Mouse (Mus musculus) myocyte (in vitro differentiated cells): ENCODE measurements around the gene Zfp963. TPM values are rescaled to one million over a fixed set of nuclear protein-coding genes. Genes with fewer than 3 reads are reported as not detected.
"Not testable (repeated sequence)": the region's sequence is repeated elsewhere in the genome, so short reads cannot be mapped to it uniquely, and the experiment has no call there.

ENCODE experiments used
- H3K27me3 ChIP-seq: one replicate; pipeline ENCODE4 v1.6.1; 2011; ENCODE audit not compliant: control insufficient read depth, insufficient read depth, insufficient read length
- H3K36me3 ChIP-seq: one replicate; pipeline ENCODE4 v1.6.1; 2011; ENCODE audit not compliant: control insufficient read depth, insufficient read depth
- H3K4me2 ChIP-seq: one replicate; pipeline ENCODE4 v1.6.1; 2011; ENCODE audit warnings: low read depth, control low read depth
- H3K4me3 ChIP-seq: one replicate; pipeline ENCODE4 v1.5.1; 2011; ENCODE audit warnings: mild to moderate bottlenecking, control low read depth, moderate library complexity
- H3K79me2 ChIP-seq: one replicate; pipeline ENCODE4 v1.6.1; 2011; ENCODE audit not compliant: control insufficient read depth, insufficient read depth
- H3ac ChIP-seq: one replicate; pipeline ENCODE4 v1.6.1; 2011; ENCODE audit not compliant: control insufficient read depth, insufficient read length
- CEBPB ChIP-seq: IDR thresholded peaks from 2 replicates; pipeline ENCODE4 v1.6.1; 2011; ENCODE audit warnings: mild to moderate bottlenecking, moderate library complexity; ENCODE audit not compliant: poor library complexity, insufficient read depth, severe bottlenecking
- E2F4 ChIP-seq: IDR thresholded peaks from one replicate; pipeline ENCODE4 v1.6.1; 2011; ENCODE audit warnings: mild to moderate bottlenecking, control low read depth, moderate library complexity; ENCODE audit not compliant: insufficient read depth
- MAX ChIP-seq: IDR thresholded peaks from one replicate; pipeline ENCODE4 v1.6.1; 2011; ENCODE audit warnings: low read depth, mild to moderate bottlenecking, control low read depth
- MYOD1 ChIP-seq, 3 experiments: IDR thresholded peaks; one replicate each; pipeline ENCODE4 v1.6.1; 2011; ENCODE audit warnings: control low read depth in 2 of 3, low read depth in 2 of 3, mild to moderate bottlenecking in 2 of 3, moderate library complexity in 1 of 3; ENCODE audit not compliant: insufficient read length in 2 of 3, control insufficient read depth in 1 of 3
- MYOG ChIP-seq, 3 experiments: IDR thresholded peaks; one replicate each; pipeline ENCODE4 v1.6.1; 2011; ENCODE audit warnings: control low read depth in 2 of 3, low read depth in 2 of 3, mild to moderate bottlenecking in 2 of 3; ENCODE audit not compliant: insufficient read length in 2 of 3, control insufficient read depth in 1 of 3, insufficient read depth in 1 of 3
- POLR2A ChIP-seq: IDR thresholded peaks from one replicate; pipeline ENCODE4 v1.6.1; 2011; ENCODE audit warnings: low read depth, mild to moderate bottlenecking, control low read depth, moderate library complexity; ENCODE audit not compliant: insufficient read length
- POLR2AphosphoS2 ChIP-seq: IDR thresholded peaks from one replicate; pipeline ENCODE4 v1.6.1; 2011; ENCODE audit warnings: low read depth, control low read depth; ENCODE audit not compliant: insufficient read length
- REST ChIP-seq: IDR thresholded peaks from one replicate; pipeline ENCODE4 v1.6.1; 2011; ENCODE audit warnings: mild to moderate bottlenecking, control low read depth, moderate library complexity; ENCODE audit not compliant: insufficient read depth, insufficient read length
- SRF ChIP-seq: IDR thresholded peaks from one replicate; pipeline ENCODE4 v1.6.1; 2011; ENCODE audit warnings: low read depth; ENCODE audit not compliant: control insufficient read depth, insufficient read length
- TCF12 ChIP-seq: IDR thresholded peaks from one replicate; pipeline ENCODE4 v1.6.1; 2011; ENCODE audit warnings: mild to moderate bottlenecking, control low read depth; ENCODE audit not compliant: poor library complexity, insufficient read depth, severe bottlenecking
- TCF3 ChIP-seq: IDR thresholded peaks from one replicate; pipeline ENCODE4 v1.6.1; 2011; ENCODE audit warnings: low read depth, control low read depth; ENCODE audit not compliant: insufficient read length
- USF1 ChIP-seq: IDR thresholded peaks from one replicate; pipeline ENCODE4 v1.6.1; 2011; ENCODE audit warnings: low read depth, mild to moderate bottlenecking, control low read depth, moderate library complexity
- polyA plus RNA-seq: library from polyadenylated mRNA; unstranded; fragments of >200 nt; fragmentation: generic; extraction: Trizol; gene quantifications from one replicate; pipeline ENCODE4 v1.2.1, GENCODE M21; 2012; ENCODE audit warnings: missing spikeins

The Zfp963 gene
- polyA plus RNA-seq, 1 experiment: 0.97 TPM

DNA sequence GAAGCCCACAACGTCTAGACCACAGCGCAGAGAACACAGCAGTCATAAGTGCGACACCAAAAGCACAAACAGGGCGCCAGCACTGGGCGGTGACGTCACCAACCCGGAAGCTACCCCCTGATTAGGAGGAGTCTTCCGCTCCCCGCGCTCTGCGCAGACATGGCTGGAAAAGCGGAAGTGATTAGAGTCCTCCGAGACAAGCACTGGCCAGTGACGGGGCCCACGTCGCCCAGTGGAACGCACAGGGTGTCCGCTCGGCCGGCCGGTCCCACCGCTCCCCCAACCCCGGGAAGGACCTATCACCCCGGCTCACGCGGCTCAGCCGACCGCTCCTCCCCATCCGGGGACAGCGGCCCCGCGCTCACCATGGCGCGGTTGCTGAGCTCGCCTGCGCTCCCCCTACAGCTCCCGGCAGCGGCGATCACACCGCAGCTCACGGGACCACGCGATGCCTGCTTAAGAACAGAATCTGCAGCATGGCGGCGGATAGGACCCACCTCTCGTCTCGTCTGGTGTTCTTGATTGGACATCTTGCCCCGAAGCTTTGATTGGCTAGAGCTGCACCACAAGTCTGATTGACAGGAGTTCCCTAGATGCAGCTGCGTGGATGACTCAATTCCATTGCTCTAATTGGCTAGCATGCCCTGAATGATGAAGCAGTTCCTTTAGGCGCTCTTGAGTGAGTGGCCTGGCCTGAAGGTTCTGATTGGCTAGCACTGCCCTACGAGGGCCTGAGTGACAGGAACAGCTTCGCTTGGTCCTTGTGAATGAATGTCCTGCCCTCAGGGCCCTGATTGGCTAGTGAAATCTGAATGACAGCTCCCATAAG is 33.2 kb downstream of the Zfp963 start:
- H3K4me3 ChIP-seq: peak overlapping the region; percentile 41
- H3K79me2 ChIP-seq: peaks cover 43% of the 10 kb centered on the region
- peak overlapping the region; percentile 80 for H3K4me2 ChIP-seq
- H3K27me3 ChIP-seq: no peaks in the 10 kb centered on the region
- no peaks in the 10 kb centered on the region for H3K36me3 ChIP-seq
- TF ChIP-seq SRF (peak; percentile 97), CEBPB (no peak), POLR2AphosphoS2 (peak; percentile 63), MYOG (IDR thresholded peaks at IDR 0.05; ENCODE audit: control insufficient read depth in 1 of 3, insufficient read depth in 1 of 3, insufficient read length in 2 of 3, low read depth in 2 of 3) (peak in 1 of 3 experiments; percentile 53), USF1 (peak; percentile 21), MYOD1 (IDR thresholded peaks at IDR 0.05; ENCODE audit: control insufficient read depth in 1 of 3, insufficient read length in 2 of 3, low read depth in 2 of 3) (peak; percentile 90 to 95 (median 95)), E2F4 (peak; percentile 68), MAX (no peak), TCF12 (no peak), TCF3 (peak; percentile 59), REST (no peak), POLR2A (peak; percentile 77)
- peak overlapping the region; percentile 79 for H3ac ChIP-seq

DNA sequence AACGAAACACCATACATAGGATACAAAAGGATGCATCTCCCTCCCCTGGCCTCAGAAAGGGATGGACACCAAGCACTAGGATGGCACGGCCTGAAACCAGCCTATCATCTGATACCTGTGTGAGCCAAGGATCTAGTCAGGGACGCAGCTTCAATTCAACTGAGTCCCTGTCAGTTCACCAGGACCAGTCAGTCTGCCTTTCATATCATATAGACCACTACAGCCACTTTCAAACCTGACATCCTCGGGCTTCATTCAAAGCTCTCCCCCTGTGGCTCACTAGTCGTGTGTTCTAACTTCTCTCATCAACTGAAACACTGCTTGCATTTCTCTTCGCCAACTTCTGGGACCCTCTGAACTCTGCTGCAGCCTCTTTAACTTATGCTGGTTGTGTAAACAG is 34.4 kb downstream of the Zfp963 start:
- no peak overlapping the region for H3ac ChIP-seq
- H3K36me3 ChIP-seq: no peaks in the 10 kb centered on the region
- TF ChIP-seq MYOD1 (IDR thresholded peaks at IDR 0.05; ENCODE audit: control insufficient read depth in 1 of 3, insufficient read length in 2 of 3, low read depth in 2 of 3) (no peak), E2F4 (no peak), SRF (no peak), TCF3 (no peak), USF1 (no peak), POLR2AphosphoS2 (no peak), REST (no peak), POLR2A (no peak), CEBPB (no peak), MAX (no peak), TCF12 (no peak), MYOG (IDR thresholded peaks at IDR 0.05; ENCODE audit: control insufficient read depth in 1 of 3, insufficient read depth in 1 of 3, insufficient read length in 2 of 3, low read depth in 2 of 3) (no peak)
- H3K4me2 ChIP-seq: peak overlapping the region; percentile 80
- no peaks in the 10 kb centered on the region for H3K27me3 ChIP-seq
- peaks cover 49% of the 10 kb centered on the region for H3K79me2 ChIP-seq
- peak overlapping the region; percentile 41 for H3K4me3 ChIP-seq

DNA sequence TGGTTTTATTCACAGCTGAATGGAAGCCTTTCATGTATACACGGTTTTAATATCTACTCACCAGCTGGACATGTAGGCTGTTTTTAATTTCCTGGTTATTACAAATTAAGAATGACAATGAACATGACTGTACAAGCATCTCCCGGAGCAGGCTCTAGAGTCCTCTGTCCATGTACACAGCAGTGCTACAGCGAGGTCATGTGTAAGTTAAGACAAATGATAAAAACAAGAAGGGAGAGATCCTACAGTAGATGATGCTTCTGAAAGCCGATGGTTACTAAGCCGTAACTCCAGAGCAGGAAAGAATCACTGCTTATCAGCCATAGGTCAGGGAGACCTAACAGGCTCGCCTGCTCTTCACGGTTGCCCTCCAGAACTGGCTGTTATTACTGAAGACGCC is 36.3 kb downstream of the Zfp963 start:
- no peak for TF ChIP-seq MYOG (IDR thresholded peaks at IDR 0.05; ENCODE audit: control insufficient read depth in 1 of 3, insufficient read depth in 1 of 3, insufficient read length in 2 of 3, low read depth in 2 of 3)
- no peak for TF ChIP-seq MAX
- TF ChIP-seq E2F4: no peak
- no peak for TF ChIP-seq POLR2A
- no peak for TF ChIP-seq POLR2AphosphoS2
- no peak for TF ChIP-seq TCF3
- TF ChIP-seq SRF: no peak
- TF ChIP-seq USF1: no peak
- H3K4me2 ChIP-seq: peak overlapping the region; percentile 35
- no peak overlapping the region for H3K4me3 ChIP-seq
- H3K36me3 ChIP-seq: peaks cover 18% of the 10 kb centered on the region
- no peaks in the 10 kb centered on the region for H3K27me3 ChIP-seq
- peaks cover 49% of the 10 kb centered on the region for H3K79me2 ChIP-seq
- no peak overlapping the region for H3ac ChIP-seq

DNA sequence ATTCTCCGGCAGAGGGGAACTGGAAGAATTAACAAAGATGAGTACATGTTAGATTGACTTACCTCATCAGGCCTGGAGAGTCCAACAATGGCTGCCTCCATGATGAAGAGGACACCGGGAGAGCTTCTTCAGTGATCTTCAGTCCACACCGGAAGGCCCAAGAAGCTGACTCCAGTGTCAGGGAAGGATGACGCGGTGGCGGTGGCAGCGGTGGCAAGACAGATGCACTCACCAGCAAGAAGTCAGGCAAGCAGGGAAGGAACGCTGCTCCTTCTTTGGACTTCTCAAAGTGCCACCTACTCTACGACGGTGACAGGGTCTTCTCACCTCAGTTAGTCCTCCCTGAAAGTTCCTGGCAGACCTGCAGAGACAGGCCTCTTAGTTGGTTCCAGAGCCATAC is 39.1 kb downstream of the Zfp963 start, which contains the start of gene Zfp869:
Gene Zfp869, minus strand, starts transcription at position 101 of the 400 bp plus-strand sequence.
- not testable (repeated sequence) for H3K4me3 ChIP-seq, H3K4me2 ChIP-seq, H3K27me3 ChIP-seq, H3ac ChIP-seq
- peaks cover 42% of the 10 kb centered on the region for H3K79me2 ChIP-seq
- H3K36me3 ChIP-seq: peaks cover 47% of the 10 kb centered on the region

DNA sequence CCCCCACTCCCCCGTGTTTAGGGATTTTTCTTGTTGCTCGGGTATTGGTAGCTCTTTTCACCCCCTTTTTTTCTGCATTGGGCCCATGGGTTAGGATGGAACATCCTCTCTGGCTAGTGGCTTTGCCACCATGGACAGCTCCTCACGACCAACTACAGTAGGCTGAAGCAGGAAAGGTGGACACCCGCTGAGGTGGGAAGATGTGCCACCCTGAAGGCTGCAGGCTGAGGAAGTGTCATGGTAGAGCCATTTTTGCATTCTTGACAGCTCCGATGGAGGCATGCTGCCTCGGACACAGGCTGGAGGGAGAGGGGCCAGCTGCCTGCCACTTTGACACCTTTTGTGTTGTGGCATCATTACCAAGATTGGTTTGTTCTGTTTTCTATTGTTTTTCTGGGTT is 48.0 kb downstream of the Zfp963 start:
- H3K27me3 ChIP-seq: no peaks in the 10 kb centered on the region
- no peaks in the 10 kb centered on the region for H3K79me2 ChIP-seq
- no peak overlapping the region for H3ac ChIP-seq
- no peak overlapping the region for H3K4me3 ChIP-seq
- H3K36me3 ChIP-seq: peaks cover 26% of the 10 kb centered on the region
- TF ChIP-seq REST: peak; percentile 72
- TF ChIP-seq MAX: no peak
- peak; percentile 62 for TF ChIP-seq POLR2AphosphoS2
- no peak overlapping the region for H3K4me2 ChIP-seq

Other genes with a start within 250 kb of the Zfp963 start
- not detected for gene Gm7697, start 227.0 kb downstream of the Zfp963 start, polyA plus RNA-seq
- gene Zfp868, start 124.4 kb downstream of the Zfp963 start, polyA plus RNA-seq: 3.1 TPM
- 0.43 TPM for gene Zfp964, start 95.5 kb downstream of the Zfp963 start, polyA plus RNA-seq
- gene Zfp869, start 39.2 kb downstream of the Zfp963 start, polyA plus RNA-seq: 5.4 TPM
- 0.13 TPM for gene Gm20422, start 24.9 kb upstream of the Zfp963 start, polyA plus RNA-seq
- 35.6 TPM for gene Atp13a1, start 41.2 kb upstream of the Zfp963 start, polyA plus RNA-seq
- 4.9 TPM for gene Zfp866, start 41.2 kb upstream of the Zfp963 start, polyA plus RNA-seq
- gene Gmip, start 58.7 kb upstream of the Zfp963 start, polyA plus RNA-seq: 5.7 TPM
- gene Lpar2, start 72.5 kb upstream of the Zfp963 start, polyA plus RNA-seq: 0.12 TPM
- 1.7 TPM for gene Pbx4, start 82.5 kb upstream of the Zfp963 start, polyA plus RNA-seq
- 0.20 TPM for gene Cilp2, start 137.7 kb upstream of the Zfp963 start, polyA plus RNA-seq
- 0.92 TPM for gene Tssk6, start 152.2 kb upstream of the Zfp963 start, polyA plus RNA-seq
- 277 TPM for gene Ndufa13, start 152.6 kb upstream of the Zfp963 start, polyA plus RNA-seq
- 19.0 TPM for gene Yjefn3, start 152.7 kb upstream of the Zfp963 start, polyA plus RNA-seq
- gene Gatad2a, start 246.4 kb upstream of the Zfp963 start, polyA plus RNA-seq: 46.7 TPM